Mouse (Mus musculus): Measurements from ENCODE around the gene Kbtbd13. TPM values are rescaled to one million over a fixed set of nuclear protein-coding genes. Genes with fewer than 3 reads are reported as not detected.

Gene Kbtbd13
- not detected for polyA plus RNA-seq (2017; shearing (Covaris generic))

DNA sequence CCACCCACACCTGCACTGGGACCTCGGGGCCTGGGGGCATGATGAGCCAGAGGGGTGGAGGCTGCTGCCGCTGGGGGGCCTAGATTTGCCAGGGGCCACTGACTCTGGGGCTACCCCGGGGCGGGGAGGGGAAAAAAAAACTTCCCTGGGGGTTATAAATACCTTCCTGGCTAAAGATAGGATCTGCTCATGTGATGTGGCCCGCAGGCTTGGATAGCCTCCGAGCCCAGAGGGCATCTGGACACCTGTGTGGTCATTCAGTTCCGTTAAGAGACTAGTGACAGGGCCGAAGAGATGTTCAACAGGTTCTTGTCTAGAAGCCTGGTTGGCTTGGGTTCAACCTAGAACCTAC lies at the start of gene Kbtbd13:
Kbtbd13 (minus strand) TSS at position 40 of the 352 bp plus-strand sequence.
- no peak for ATAC-seq

DNA sequence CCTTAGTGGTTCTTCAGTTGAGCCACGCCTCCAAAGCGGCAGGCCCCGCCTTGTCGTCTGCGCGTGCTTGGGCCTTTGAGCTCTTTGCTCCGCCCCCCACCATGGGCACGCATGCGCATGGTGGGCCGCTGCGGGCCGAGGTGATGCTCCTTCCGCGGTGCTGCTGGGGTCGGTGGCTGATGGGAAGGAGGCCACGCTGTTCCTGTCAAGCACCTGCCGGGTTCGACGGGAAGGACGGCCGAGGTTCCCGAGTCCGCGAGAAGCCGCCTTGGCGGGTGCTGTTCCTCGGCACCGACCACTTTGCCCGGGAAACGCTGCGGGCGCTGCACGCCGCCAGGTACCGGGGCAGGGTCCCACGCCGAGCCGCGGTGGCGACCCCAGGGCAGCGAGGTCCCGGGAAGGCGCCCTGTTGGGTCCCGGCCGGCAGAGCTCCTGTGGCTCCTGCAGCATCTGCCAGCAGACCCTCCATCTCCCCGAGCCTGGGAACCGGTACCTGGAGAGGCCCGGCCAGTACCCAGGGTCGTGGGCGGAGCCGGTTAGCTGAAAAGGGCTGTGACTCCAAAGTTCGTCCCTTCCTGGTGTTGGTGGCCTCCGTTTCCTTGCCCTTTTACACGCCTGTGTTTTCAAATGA lies 44.3 kb upstream of the Kbtbd13 start, which contains the start of gene Mtfmt:
Mtfmt (plus strand) TSS at position 112 of the 631 bp plus-strand sequence.
- peak; percentile 93 for ATAC-seq

DNA sequence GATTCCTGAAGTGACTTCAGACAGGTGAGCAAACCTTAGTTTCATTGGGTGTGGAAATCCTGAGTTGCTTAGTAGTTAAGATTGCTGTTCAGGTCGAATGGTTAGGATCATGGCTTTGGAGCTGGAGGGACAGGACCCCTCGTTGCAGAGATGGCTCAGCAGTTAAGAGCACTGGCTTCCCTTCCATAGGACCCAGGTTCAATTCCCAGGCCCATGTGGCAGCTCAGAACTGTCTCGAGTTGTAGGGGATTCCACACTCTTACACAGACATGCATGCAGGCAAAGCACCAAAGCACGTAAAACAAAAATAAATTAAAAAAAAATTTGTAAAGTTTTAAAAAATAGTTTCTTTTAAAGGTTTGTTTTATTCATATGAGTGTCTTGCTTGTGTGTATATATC lies 43.8 kb upstream of the Kbtbd13 start:
- ATAC-seq: no peak

DNA sequence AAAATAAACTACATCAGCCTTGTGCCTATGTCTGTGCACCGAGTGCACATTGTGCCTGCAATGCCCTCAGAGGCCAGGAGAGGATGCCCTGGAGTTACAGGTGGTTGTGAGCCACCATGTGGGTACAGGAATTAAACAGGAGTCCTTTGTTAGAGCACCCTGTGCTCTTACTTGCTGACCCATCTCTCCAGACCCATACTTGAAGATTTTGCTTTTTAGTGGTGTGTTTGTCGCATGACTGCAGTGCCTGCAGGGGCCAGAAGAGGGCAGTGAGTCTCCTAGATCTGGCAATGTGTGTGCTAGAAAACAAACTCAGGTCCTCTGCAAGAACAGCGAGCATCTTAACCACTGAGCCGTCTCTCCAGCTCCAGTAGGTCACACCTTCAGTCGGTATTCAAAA lies 42.7 kb upstream of the Kbtbd13 start:
- ATAC-seq: no peak

DNA sequence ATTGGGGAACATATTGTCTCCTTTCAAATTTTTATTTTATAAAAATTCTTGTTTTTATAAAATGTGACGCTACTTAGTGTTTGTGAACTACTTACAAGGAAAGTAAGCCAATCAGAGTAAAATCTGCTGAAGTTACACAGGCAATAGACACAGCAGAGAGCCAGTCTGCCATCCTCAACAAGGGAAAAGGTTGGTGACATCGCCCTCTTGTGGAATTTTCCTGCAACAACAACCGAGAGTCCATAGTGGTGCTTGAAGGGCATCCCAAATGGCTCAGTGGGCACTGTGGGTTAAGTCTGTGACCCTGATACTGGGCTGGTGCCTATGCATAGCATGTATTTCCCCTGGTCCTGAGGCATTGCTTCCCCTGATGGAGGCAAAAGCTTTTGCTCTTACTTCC lies 40.8 kb upstream of the Kbtbd13 start:
- ATAC-seq: no peak

DNA sequence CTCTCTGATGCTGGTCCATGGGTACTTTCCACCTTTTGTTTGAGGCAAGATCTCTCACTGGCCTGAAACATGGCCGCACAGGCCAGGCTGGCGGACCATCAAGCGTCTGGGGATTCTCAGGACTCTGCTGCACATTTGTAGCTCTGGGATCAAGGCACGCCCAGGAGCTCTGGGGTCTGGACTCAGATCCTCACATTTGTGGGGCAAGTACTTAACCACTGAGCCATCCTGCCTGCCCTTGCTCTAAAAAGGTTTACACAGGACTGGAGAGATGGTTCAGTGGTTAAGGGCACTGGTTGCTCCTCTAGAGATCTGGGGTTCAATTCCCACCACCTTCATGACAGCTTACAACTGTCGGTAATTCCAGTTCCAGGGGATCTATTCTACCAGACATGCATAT lies 39.5 kb upstream of the Kbtbd13 start:
- no peak for ATAC-seq

DNA sequence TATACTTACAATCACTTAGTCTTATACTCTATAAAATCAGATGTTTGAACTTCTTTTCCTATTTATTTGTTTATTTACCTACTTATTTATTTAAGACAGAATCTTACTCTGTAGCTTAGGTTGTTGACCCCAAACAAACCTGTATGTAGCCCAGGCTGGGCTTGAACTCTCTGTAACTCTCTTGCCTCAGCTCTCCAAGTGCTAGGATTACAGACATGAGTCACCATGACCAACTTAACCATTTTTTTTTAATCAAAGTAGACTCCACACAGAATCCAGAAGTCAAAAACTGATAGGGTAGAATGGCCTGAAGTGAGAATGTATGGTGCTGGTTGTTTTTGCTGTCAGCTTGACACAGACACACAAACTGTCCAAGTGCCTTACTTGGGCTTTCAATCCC lies 38.9 kb upstream of the Kbtbd13 start:
- no peak for ATAC-seq

DNA sequence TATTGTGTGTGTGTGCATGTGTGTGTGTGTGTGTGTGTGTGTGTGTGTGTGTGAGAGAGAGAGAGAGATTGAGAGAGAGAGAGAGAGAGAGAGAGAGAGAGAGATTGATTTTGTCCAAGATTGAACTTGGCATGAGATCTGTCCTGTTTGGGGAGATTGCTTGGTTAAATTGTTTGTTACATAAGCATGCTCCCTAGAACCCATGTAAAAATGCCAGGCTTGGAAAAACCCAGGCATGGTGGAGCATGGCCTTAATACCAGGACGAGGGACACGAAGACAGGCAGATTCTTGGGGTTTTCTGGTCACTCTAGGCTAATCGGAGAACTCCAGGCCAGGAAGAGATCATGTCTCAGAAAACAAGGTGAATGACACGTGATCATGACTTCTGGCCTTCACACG lies 36.6 kb upstream of the Kbtbd13 start:
- no peak for ATAC-seq

DNA sequence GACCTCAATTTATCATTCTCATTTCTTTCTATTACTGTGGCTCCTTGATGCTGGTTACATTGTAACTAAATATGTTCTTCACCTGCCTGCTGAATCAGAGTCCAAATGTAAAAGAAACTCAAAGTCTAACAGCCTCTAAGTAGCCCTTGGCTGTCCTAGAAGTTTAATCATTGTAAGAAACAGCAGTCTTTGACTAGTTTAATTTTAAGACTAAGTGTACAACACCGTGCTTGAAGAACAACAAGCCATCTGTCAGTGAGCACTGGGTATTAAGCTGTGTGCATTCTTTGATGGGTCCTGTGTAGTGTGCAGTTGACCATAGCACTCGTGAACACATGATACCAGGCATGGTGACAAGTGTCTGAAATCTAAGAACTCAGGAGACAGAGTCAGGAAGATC lies 36.1 kb upstream of the Kbtbd13 start:
- ATAC-seq: no peak

DNA sequence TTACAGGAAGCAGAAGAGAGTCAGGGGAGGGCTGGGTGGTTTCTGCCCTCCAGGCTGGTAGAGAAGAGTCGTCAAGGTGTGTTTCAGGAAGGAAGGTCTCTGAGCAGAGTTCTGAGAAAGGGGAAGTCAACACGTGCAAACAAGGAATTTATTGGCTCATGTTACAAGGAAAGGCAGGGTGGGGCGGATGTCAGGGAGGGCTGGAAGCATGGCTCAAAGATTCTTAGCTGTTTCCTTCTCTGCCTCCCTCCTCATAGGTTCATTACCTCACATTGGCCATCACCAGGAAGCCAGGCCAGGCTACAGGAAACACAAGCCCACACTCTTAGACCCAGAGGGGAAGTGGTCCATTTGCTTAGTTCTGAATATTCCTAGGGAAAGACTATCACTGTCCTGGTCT lies 32.9 kb upstream of the Kbtbd13 start:
- ATAC-seq: no peak

DNA sequence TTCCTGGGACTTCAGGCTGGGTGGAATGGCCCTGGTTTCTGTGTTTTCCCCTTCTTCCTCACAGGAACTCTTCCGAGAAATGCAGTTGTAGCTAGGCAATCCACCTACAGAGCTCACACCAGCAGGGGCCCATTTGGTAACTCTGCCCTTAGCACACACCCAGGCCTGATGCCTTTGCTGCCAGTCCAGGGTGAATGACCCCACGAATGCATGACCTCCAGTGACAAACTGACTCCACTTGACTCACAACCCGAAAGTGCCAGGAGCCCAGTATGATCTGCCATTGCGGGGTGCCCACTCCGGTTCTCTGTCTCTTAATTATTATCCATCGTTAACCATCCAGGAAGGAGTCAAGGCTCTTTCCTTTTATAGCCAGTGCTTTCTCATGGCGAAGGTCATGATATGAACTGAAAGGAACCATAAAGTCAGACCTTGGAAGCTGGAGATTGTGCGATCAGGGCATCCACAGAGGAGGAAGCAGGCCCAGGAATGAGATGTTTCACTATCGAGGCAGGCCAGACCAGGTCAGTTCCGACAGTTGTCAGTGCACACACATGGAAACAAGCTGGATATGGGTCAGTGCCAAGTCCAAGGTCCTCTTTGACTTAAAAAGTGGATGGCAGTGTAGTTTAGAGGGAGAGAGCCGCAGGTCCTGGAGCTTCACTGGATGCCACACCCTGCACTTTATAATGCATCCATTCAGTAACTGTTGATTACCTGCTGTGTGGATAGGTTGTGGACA lies 31.5 kb upstream of the Kbtbd13 start, which contains the start of gene Slc51b:
Slc51b (minus strand) TSS at position 196 of the 742 bp plus-strand sequence.
- ATAC-seq: no peak

DNA sequence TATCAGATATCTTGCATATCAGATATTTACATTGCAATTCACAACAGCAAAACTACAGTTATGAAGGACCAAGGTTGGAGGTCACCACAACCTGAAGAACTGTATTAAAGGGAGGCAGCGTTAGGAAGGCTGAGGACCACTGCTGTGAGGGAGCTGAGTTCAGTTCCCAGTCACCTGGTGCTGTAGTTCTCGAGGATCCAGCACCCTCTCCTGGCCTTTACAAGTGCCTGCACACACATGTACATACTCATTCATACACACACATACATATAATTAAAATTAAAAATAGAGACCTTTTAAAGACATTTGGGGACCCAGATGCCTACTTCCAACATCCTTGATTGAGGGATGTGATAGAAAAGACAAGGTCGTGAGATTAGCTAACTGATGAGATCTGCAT lies 28.2 kb upstream of the Kbtbd13 start:
- no peak for ATAC-seq

DNA sequence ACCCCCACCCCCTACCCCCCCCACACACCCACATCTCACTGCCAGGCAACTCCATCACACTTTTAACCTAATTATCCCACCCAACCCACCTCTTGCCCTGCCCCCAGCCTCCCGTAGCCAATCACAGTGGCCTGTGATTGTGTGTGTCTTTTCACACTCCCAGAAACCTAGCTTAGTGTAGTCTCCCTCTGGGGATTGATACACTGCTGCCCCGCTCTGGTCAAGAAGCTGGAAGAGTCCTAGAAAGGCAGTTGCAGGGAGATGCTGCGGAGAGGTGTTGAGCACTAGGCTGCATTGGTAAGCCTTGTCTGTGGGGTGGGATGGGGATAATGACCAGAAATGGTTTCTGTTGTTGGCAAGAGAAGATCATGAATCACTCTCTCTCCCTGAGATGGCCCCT lies 26.3 kb upstream of the Kbtbd13 start:
- no peak for ATAC-seq

DNA sequence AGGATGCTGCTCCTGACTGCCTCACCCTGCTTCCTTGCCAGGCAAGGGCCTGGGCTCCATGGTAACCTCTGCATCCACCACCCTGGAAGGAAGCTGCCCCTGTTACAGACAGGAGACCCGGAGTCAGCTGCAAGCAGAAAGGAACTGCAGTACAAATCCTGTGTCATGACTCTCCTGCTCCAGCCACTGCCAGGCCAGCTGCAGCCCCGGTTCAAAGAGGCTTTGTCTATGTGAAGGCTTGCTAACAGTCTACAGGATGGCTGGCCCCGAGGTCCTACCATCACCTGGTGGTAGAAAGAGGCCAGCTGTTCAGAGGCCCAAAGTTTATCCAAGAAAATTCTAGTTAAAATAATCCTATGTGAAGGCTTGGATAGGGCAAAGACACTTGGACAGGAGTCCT lies 19.9 kb upstream of the Kbtbd13 start:
- no peak for ATAC-seq

DNA sequence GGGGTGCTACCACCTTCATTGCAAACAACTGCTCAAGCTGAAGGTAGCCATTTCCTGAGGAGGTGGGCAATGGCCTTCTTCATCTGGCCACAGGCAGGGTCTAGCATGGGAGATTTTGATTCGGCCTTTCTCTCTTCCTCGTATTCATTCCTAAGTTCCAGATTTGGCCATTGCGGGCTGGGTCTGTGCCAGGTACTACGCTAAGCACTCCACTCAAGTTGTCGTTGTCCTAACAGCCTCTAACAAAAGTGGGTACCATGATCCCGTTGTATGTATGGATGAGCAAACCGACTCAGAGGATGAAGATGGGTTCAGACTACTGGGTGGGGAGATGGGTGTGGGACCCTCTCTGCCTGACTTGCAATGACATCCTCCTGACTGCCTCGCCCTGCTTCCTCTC lies 18.9 kb upstream of the Kbtbd13 start:
- no peak for ATAC-seq

DNA sequence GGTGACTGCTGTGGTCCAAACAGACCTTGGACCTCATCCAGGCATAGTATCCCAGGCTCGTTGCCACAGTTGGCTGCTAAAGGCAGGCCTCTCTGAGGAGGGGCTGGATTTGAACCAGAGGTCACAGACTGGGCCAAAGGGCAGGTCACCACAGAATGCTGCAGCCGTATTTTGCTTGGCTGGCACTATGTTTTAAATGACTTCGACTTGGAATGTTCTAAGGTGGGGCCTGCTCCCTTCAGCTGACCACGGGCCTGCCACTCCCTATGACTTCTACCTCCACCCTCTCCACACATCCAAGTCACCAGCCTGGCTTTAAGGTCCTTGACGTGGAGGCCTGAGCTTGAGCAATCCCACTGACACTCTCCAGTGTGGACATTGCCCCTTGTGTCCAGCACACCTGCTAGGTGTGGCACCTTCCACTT lies 17.4 kb upstream of the Kbtbd13 start:
- no peak for ATAC-seq

DNA sequence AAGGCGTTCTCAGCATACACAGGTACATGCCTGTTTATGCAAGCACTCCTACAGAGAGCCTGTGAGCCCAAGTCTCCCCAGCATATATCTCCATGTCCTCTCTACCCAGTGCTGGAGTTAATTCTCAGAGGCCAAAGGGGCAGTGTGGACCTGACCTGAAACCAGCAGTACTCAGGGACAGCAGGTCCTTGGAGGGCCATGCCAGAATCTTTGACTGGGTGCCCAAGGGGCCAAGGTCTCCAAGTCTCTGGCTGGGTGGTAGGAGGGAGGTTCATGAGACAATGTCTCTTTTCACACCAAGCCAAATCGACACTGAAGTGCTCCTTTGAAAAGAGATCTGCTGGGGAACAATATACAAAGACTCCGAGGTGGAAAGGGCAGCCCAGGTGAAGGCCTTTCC lies 16.4 kb upstream of the Kbtbd13 start:
- ATAC-seq: no peak

DNA sequence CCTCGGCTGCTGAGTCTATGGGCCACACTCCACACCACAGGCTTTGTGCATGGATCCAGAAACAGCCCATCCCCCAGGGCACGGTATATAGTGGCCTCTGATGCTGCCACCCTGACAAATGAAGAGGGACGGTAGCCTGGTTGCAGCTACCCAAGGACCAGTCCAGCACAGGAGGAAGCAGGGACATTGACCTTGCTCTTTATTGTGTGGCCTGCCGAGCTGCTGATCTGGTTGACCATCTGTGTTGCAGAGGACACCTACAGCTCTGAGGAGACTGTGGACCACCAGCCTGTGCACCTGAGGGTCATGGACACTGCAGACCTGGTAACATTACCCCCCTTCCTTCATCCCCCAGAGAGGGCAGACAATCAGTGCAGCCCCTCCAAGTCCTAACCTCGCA lies 15.9 kb upstream of the Kbtbd13 start:
- ATAC-seq: no peak

DNA sequence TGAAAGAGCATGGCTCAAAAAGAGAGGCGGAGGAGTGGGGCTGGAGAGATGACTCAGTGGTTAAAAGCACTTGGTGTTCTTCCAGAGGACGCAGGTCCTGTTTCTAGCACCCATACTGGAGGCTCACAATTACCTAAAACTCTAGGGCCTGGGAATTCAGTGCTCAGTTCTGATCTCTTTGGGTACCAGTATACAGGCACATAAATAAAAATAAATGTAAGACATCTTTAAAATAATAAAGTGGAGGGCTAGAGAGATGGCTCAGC lies 13.7 kb upstream of the Kbtbd13 start:
- no peak for ATAC-seq

DNA sequence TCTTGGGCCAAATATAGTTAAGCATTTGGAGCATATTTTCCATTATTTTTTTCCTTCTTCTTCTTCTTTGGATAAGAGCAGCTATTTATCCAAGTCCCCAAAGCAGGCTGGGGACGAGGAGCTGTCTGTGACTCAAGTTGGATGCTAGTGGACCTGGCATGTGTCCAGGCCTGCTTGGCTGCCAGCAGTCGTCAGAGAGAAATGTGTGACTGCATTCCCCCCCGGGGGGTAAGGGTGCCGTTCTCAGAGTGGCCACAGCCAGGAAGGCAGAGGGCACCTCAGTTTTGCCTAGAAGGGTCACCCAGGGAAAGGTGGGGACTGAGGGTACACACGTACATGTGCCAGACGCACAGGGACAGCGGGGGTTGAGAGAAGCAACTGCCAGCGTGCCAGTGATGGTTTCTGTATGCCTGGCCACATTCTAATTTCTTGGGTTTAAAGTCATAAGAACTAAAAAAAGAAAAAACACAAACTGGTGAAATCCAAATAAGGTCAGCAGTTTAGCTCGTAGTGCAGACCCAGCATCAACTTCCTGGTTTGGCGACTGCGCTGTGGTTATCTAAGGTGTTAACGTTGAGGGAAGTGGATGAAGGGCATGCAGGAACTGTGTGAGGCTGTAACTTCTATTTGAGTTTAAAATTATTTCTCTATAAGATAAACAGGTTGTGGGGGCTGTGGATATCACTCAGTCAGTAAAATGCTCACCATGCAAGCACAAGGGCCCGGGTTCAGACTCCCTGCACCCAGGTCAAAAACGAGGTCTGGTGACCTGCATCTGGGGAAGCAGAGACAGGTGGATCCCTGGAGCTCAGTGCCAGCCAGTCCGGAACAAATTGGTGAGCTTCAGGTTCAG lies 13.1 kb upstream of the Kbtbd13 start:
- ATAC-seq: no peak

DNA sequence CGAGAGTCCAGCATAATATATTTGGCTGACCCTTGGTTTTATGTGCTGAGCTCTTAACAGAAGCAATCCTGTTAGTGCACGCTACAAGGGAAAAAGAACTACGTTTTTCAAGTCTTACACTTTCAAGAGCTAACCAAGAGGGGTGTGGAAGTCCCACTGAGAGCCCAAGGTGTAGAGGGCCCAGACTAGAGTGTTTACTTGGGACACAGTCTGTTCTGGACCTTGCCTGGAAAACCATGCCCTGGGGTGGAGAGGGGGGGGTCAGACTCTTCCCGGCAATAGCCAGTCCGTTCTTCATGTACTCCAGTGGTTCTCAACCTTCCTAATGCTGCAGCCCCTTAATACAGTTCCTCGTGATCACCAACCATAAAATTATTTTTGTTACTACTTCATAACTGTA lies 8.5 kb upstream of the Kbtbd13 start:
- no peak for ATAC-seq

DNA sequence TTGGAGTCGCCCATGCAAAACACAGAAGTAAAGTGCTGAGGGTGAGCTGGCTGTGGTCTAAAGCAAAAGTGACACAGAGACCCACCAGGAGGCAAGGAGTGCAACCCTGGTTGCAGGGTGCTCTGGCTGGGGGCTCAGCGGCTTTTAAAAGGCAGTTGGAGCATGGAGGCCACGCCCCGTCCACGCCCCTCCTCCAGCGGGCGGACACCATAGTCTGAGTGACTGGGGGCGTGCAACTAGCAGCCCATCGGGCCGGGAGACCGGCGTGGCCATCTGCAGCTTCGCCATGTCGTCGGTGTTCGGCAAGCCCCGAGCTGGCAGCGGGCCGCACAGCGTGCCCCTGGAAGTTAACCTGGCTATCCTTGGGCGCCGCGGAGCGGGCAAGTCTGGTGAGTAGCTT lies 6.8 kb upstream of the Kbtbd13 start, which contains the start of gene Rasl12:
Rasl12 (plus strand) TSS at position 228 of the 400 bp plus-strand sequence.
- ATAC-seq: no peak

DNA sequence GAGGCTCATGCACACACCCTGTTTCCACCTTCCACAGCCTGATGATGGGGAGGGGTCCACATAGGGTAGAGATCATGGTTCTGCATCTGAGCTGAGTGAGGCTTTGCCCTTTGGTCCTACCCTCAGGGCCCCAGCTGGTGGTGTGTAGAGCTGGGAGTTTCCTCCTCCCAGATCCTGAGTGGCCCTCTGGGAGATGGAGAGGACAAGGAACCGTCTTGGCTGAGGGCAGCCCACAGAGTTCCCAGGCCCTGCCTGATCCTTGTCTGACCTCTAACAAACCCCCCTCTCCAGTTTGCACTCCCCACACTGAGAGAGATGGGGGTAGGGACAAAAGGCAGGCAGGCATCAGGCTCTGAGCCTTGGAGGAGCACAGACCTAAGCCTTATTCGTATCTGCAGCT lies 2.9 kb upstream of the Kbtbd13 start:
- ATAC-seq: no peak

DNA sequence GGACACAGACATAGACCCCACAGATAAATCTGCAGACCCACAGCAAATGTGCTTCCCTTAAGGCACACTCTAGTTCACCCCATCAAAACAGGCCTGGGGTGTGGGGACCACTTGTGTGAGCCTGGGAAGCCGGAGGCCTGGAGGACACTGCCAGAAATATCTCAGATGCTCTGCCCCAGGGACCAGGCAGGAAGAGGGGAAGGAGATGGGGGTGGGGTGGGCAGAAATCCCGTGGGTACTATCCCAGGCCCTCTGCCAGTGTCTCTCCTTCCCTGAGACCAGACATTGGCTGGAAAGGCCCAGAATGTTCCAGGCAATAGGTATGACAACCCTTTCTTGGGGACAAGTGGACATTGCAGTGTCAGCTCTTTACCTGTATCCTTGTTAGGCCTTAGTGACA lies 2.2 kb upstream of the Kbtbd13 start:
- no peak for ATAC-seq
